Mouse (Mus musculus): ENCODE measurements around the gene Tmem150b.

Gene Tmem150b

DNA sequence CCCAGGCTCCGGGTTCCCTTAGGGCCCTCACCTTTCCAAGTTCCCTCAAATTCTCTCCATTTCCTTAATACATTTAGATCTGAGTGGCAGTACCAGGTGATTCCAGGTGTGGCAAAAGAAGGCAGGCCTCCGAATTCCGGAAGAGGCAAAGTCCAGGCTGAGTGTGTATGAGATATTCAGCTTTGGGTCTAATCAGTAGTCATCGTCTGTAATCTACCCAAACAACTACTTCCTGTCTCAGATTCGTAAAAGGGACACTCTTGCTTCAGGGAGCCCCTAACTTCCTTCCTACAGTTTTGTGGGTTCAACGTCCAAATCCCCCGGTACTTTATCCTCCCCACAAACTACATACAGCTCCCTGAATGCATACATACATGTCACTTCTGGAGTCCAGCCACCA is at the start of gene Tmem150b:
Gene Tmem150b, minus strand, starts transcription at position 81 of the 400 bp plus-strand sequence.
- DNase-seq (ENCODE audit: low spot score), result no peak

DNA sequence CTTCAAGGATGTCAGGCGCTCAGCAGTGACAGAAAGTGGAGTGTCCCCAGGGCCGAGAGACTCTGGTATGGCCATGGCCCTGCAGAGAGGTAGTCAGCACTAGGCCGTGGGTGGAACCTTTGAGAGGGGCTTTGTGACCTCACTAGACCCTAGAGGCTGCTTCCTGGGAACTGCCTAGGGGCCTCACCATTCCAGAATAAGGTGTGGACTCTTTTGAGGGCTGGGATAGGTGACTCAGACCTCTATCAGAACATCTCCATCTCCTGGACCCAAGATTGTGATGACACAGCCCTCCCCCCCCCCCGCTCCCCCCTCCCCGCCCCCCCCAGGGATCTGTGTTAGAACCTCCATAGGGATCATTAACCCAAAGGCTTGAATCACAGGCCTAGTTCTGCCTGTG is 46.2 kb upstream of the Tmem150b start, which contains the start of gene Fam71e2:
Gene Fam71e2, minus strand, starts transcription at position 101 of the 400 bp plus-strand sequence.
- no peak for DNase-seq (ENCODE audit: low spot score)

DNA sequence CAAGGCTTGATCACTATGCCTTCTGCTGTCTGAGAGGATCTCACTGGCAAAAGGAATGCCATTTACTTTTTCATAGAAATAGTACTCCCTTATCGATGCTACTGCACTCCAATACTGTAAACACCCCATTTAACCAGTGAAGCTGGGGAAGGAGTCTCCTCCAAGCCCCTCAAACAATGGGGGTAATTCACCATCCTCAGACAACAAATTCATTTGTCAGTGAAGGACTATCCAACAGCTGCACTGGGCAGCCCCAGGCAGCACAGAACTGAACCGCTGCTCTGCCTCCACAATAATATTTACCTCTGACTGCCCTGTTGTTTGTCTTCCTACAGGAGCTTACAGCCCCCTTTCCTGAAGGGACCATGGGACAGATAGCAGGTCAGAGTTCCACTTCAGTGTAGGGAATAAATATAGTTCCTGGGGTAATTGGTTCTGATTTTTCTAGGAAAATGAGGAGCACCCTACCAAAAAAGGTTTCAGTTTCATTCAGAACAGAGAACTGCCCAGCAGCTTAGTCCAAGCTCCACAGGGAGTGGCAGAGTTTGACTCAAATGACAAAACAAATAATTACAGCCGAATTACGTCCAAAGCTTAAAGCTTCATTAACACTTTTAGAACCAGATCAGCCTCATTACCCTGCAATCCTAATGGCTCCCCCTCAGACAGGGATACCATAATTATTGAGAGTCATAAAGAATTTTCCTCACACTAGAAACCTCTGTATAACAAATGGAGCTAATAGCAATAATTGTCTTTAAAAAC is 40.1 kb upstream of the Tmem150b start:
- no peak for DNase-seq (ENCODE audit: low spot score)

DNA sequence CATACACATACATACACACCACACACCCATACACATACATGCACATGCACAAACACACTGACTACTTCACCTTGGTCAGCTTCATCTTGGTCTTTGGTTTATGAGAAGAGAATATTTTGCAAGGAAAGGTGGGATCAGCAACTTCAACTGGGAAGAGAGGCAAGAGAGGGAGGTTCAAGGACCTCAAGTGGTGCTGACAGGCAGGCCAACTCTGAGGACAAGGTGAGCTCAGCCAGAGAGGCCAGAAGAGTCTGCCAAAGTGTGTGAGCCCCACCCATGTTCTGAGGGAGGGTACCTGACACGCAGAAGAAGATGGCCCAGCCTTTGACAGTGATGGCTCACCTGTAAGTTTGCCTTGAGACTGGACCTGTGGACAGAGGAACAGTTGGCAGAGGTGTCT is 34.6 kb upstream of the Tmem150b start:
- no peak for DNase-seq (ENCODE audit: low spot score)

DNA sequence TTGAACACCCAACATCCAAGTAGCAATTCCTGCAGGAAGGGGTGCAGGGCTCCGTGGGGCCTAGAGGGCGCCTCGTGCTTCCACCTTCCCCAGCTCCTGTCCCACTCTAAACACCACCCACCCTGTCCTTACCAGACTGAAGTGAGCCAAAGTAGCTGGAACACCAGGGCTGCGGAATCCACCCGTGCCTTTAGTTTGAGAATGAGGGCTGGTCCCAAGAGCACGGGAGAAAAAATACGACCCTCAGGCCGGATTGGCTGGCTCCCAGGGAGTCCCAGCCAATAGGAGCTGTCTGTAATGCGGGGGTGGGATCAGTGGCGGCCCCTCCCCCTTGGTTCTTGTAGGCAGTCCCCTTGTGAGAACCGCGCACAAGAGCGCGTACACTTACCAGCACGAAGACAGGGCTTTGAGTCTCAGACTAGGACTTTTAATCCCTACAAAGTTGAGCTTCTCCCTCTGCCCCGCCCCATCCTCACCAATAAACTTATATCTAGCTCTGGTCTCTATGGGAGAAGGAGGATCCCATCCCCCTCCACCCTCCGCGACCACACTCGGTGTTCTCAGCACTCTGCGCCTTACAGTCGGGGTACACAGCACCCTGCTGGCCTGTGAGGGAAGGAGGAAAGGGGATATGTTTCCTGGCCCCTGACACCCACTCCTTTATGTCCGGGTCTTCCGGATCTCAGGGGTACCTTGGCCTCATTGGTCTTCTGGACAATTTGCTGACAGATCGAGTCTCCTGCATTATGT is 27.9 kb upstream of the Tmem150b start, which contains the start of gene Cox6b2:
Gene Cox6b2, minus strand, starts transcription at position 274 of the 750 bp plus-strand sequence.
- peak; percentile 62 for DNase-seq (ENCODE audit: low spot score)

DNA sequence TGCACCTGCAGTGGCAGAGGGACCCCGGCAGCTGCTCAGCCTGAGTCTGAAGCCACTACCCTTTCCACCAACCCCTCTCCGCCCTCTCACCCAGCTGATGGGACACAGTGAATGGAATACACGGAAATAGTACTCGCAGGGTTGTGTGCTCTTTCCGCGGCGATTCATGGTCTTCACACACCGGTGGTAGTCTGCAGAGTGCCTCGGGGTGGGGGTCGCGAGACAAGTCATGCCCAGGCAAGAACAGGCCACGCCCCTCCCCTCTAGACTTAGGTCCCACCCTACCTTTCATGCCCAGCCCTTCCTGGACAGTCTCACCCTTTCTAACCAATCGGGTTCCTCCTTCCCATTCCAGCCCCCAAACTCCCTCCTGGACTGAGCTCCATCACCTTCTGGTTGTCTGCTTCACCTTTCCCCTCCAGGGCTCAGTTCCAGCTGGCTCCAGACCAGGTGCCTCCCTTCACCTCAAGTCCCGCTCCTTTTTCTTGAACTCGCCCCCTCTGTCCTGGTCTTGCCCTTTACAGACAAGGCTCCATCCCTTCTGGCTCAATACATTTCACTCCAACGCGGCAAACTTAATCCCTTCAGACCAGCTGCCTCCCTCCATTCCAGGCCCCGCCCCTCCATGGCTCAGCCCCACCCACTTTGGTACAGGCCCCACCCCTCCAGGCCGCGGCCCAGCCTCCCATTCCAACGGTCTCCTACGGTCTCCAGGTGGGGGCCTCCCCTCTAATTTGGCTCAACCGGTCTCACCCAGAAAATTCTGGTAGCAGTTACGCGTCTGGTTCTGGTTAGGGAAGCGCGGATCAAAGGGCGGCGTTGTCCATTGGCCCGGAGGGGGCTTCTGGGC is 27.1 kb upstream of the Tmem150b start:
- peak; percentile 25 for DNase-seq (ENCODE audit: low spot score)

DNA sequence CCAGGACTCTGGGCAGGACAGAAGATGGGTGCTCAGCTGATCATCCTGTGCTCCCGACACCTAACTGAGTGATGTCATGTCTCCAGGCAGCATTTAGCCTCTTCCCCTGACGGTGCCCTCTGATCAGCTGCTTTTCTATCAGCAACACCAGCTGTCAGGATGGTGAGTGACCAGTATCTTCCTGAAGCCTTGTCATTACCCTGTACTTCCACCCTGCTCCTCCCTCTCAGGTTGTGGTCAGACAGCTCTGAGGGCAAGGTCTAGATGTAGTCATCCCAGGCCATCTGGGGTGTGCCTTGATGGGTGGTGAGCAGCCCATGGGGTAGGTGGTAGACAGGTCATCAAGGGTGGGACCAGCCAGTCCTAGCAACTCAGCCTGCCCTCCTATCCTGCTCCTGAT is 24.1 kb upstream of the Tmem150b start:
- DNase-seq (ENCODE audit: low spot score), result no peak

DNA sequence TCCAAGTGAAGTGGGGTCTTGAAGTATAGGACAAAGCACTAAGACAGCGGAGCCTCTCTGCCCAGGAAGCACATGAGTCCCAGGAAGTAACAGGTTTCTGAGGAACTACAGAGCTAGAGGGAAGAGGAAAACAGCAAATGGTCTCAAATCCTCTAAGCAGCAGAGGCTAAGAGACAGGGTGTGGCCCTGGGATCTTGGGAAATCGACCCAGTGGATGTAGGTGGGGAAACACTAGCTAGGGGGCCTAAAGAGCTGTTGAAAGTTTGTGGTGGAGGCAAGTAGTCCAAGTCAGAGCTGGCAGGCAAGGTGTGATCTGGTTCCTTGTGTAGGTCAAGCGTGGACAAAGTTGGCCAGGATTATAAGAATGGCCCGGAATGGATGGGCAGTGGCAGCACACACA is 23.3 kb upstream of the Tmem150b start:
- no peak for DNase-seq (ENCODE audit: low spot score)

DNA sequence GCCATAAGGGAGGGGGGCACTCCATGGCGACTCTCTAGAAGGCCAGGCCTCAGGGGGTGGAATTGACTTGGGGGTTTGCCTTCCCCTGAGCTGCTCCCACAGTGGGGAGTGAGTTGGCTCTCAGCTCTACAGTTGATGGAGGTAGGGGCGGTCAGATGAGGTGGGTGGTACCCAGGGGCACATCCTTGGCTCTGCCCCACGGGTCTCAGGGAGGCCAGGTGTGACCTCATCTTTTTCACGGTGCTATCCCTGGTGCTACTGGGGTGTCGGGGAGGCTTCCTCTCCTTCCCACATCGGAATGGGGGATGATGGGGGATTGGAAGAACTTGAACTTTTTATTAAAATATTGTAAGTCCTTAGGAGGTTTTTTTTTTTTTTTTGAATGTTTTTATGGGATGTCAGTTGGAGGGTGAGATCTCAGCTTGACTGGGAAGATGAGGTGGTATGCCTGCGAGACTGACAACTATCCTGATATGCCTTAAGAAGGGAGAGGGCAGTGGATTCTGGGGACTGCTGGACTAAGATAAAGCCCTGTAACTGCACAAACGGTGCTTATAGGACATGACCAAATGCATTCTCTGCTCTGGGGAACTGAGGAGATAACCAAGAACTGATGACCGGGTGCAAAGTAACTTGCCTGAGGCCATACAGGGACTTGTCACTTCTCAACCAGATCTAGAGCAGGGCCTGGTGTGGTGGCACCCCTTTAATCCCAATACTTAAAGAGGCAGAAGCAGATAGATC is 22.3 kb upstream of the Tmem150b start:
- DNase-seq (ENCODE audit: low spot score), result no peak

DNA sequence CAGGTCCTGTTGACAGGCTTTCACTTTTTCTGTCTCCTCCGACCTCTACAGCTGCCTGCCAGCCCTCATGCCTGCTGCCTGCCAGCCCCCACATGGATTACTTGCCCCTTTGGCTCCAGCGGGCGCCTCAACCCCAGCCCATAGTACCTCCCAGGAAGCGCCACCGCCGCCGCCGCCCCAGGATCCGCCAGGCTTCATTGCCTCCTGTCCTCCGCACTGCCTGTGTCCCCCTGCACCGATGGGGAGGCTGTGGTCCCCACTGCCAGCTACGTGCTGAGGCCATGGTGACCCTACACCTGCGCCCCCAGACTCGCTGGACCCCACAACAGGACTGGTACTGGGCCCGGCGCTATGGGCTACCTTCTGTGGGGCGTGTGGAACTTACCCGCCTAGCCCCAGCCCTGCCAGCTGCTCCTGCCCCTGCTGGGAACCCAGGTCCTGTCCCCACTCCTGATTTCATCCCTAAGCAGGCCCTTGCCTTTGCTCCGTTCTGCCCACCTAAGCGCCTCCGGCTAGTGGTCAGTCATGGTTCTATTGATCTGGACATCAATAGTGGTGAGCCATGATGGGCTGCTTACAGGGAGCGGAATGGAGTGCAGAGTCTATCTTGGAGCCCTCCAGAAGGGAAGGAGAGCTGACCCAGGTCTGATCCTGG is 21.4 kb upstream of the Tmem150b start:
- DNase-seq (ENCODE audit: low spot score), result no peak

DNA sequence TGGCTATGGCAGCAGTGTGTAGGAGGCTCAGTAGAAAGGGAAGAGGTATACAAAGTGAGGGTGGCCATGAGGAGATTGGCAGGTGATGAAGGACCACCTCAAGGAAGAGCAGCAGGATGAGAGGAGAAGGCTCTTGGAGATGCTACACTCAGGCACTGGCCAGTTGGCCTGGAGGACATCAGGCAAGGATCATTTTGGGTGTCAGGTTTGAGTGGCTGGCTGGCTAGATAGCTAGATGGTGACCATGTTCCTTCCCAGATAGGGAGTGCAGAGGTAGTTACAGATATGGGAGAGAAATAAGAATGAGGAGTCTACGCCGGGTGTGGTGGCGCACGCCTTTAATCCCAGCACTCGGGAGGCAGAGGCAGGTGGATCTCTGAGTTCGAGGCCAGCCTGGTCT is 19.8 kb upstream of the Tmem150b start:
- no peak for DNase-seq (ENCODE audit: low spot score)

DNA sequence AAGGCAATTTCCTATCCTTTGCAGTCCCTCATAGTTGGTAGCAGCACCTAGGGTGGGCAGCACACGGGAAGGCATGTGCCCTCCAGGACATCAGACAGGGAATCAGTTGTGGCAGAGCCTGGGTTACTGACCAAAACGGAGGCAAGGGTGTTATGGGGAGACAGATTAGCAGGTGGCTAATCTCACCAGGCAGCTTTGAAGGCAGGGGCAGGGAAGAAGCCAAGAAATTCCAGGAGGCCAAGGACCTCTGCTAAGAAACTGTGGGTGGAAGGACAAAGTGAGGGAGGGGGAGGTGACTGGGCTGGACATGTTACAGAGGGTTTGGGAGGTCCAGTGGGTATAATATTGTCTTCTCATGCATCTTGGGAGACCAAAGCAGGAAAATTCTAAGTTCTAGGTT is 18.3 kb upstream of the Tmem150b start:
- DNase-seq (ENCODE audit: low spot score), result no peak

DNA sequence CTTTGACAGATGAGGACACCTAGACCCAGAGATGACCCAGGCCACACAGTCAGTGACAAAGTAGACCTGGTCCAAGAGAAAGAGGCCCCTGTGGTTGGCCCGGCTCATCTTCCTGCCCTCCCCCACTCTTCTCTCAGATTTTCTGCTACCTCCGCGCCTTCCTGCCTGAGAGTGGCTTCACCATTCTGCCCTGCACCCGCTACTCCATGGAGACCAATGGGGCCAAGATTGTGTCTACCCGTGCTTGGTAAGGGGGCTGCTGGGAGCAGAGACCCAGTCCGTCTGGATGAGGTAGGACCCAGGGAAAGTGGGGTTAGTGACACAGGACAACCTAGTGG is 17.4 kb upstream of the Tmem150b start:
- no peak for DNase-seq (ENCODE audit: low spot score)

DNA sequence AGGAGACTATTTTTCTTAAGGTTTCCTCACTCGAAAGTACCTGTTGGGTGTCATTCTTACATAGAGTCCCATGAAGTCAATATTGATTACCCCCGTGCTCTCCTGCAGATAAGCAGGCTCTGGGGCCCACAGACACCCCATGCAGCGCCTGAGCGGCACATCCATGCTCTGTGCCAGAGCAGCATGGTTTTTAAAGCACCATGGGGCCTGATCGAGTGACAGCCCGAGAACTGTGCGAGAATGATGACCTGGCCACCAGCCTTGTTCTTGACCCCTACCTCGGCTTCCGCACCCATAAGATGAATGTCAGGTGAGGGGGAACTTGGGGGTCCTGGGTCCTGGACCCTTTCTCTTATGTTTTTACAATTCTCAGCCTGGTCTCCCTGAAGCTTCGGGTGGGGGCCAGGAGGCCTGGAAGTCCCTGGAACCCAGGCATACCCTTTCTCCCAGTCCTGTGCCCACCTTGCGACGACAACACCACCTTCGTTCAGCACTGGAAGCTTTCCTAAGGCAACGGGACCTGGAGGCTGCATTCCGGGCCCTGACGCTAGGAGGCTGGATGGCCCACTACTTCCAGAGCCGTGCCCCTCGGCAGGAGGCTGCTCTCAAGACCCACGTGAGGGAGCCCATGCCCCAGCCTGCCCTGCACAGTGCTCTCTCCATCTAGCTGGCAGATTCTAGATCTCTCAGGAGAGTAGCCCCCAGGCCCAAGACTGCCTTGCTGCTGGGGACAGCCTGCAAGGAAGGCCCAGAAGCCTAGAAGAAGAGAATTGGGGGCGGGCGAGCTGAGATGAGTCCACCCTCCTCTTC is 16.8 kb upstream of the Tmem150b start:
- DNase-seq (ENCODE audit: low spot score), result no peak

DNA sequence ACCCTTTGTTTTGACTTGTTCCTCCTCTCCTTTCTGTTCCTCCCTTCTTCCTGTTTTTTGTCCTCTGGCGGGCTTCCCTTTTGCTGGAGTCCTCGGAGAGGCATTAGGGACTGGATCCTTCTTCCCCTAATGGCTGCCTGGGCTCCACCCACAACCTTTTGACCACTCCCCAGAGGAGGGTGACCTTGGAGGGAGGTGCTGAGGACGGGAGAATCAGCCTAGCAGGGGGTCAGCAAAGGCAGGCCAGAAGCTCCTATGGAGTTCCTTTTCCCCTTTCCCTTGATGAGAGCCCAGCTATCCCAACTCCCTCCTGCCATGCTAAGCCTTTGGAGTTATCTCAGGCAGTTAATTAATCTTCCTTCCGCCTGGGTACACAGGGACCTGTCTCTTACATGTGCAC is 16.1 kb upstream of the Tmem150b start:
- DNase-seq (ENCODE audit: low spot score), result no peak

DNA sequence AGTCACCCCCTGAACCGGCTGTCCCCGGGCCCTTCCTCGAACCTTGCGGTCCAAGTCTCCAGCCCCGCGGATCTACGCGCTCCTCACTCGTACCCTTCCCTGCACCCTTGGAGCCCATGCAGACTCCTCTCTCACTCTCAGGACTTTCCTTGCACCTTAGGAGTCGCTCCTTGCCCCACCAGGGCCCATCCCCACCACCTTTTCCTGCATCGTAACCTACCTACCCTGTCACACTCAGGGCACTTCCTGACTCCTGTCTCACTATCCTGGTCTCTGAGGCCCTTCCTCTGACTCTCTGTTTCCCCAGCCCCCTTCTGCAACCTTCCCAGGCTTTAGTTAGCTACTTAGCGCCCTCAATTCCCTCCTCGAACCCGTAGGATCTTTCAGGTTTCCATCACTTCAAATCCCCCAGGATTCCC is 15.3 kb upstream of the Tmem150b start:
- peak; percentile 39 for DNase-seq (ENCODE audit: low spot score)

DNA sequence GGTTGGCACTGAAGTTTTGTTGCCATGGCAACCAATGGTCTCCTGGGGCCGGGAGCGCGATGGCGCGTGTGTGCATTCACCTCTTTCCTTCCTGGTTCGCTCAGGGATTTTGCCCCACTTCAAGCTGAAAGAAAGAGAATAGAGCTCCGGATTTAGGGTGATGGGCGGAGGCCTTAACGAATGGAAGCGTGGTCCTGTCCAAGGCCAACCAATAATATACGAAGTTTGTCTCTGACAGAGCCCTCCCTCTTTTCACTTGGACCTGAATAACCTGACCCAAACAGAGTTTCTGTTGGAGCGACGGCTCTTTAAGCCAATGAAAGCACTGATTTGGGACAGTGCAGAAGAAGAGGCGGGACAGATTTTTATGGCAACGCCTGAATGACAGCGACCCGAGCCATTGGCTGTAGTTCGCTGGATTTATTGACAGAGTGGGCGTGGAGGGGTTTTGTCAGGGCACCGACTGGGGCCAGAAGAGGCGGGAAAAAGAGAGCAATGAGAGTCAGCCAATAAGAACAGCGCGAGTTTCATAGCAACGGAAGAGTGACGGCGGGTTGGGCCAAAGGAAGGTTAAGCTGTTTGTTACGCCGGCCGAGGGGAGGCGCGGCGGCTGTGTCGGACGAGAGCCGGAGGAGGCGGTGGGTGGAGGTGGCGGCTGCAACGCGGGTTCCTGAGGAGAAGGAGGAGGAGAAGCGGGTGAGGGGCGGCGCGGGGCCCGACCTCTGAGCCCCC is 14.7 kb upstream of the Tmem150b start, which contains the start of gene Kmt5c:
Gene Kmt5c, plus strand, starts transcription at position 572 of the 732 bp plus-strand sequence.
- peak; percentile 83 for DNase-seq (ENCODE audit: low spot score)

DNA sequence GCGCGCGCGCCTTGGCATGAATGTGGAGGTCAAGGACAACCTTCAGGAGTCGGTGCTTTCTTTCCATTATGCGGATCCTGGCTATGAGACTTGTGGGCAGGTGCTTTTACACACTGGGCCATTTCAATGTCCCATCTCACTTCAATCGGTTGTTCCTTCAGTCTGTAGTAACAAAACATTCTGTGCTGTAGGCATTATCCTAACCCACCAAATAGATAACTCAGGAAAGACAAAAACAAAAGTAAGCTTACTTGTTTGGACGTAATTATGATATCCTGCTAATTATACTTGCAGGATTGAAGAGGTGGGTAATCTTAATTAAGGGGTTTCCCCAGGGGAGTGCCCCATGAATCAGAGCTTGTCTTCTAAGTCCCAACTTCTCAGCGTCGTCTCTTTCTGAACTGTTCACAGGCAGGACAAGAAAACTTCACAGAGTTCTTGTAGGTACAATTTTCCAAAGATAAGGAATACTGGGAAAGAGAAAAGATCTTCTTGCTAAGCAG is 14.0 kb upstream of the Tmem150b start:
- DNase-seq (ENCODE audit: low spot score), result no peak

DNA sequence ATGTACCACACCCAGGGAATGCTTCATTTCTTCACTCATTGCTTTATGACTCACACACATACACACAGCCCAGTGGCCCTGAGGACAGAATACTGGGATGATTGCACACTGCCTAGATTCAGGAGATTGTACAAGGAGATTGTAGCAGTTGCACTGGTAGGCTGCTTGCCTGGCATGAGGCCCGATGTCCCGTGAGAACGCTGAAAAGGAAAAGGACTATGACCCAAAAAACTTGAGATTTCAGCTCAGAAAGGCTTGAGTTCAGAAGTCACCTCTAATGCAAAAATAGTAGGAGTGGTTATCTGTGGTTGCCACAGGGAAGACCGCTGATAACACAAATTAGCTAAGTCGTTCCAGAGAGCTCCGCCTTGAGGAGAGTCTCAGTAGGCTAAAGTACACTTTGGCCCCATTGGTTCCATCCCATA is 7.9 kb upstream of the Tmem150b start:
- no peak for DNase-seq (ENCODE audit: low spot score)
